Mouse (Mus musculus) limb, embryonic 14.5 days (tissue): Measurements from ENCODE around the gene Dglucy. TPM values are rescaled to one million over a fixed set of nuclear protein-coding genes. Genes with fewer than 3 reads are reported as not detected.

Experiments
- ATAC-seq: fragments of 200-750 bp; cut with Nextera tagmentation; 2 replicates; pipeline ENCODE4 v1.8.0; 2017; ENCODE audit warnings: low read depth, moderate number of reproducible peaks, moderate TSS enrichment; ENCODE audit not compliant: low FRiP score
- DNase-seq: peaks from one replicate; pipeline ENCODE4 v3.0.0-alpha.2; 2015; ENCODE audit warnings: low spot score
- H3K27ac ChIP-seq: fragments of 300-500 bp; sonication (generic); replicated peaks from 2 replicates; pipeline ENCODE4 v1.5.1; 2014; ENCODE audit warnings: low read depth, mild to moderate bottlenecking, low read length, moderate library complexity, mixed read lengths
- H3K27me3 ChIP-seq: fragments of 300-500 bp; sonication (generic); 2 replicates; pipeline ENCODE4 v1.6.1; 2014; ENCODE audit warnings: low read length, mixed read lengths; ENCODE audit not compliant: control insufficient read depth, insufficient read depth
- H3K36me3 ChIP-seq: fragments of 300-500 bp; sonication (generic); 2 replicates; pipeline ENCODE4 v1.6.1; 2014; ENCODE audit warnings: mild to moderate bottlenecking, low read length, moderate library complexity, mixed read lengths; ENCODE audit not compliant: control insufficient read depth, insufficient read depth
- H3K4me1 ChIP-seq: fragments of 300-500 bp; sonication (generic); 2 replicates; pipeline ENCODE4 v1.6.1; 2014; ENCODE audit warnings: antibody characterized with exemption, low read length, mixed read lengths; ENCODE audit not compliant: control insufficient read depth, insufficient read depth
- H3K4me2 ChIP-seq: fragments of 300-500 bp; sonication (generic); replicated peaks from 2 replicates; pipeline ENCODE4 v1.6.1; 2014; ENCODE audit warnings: low read depth, mild to moderate bottlenecking, low read length, moderate library complexity; ENCODE audit not compliant: severe bottlenecking
- H3K4me3 ChIP-seq: fragments of 300-500 bp; sonication (generic); replicated peaks from 2 replicates; pipeline ENCODE4 v1.5.1; 2014; ENCODE audit warnings: low read length
- H3K9ac ChIP-seq: fragments of 300-500 bp; sonication (generic); 2 replicates; pipeline ENCODE4 v1.6.1; 2014; ENCODE audit warnings: mild to moderate bottlenecking, low read depth, low read length, moderate library complexity; ENCODE audit not compliant: severe bottlenecking
- H3K9me3 ChIP-seq: fragments of 300-500 bp; sonication (generic); 2 replicates; pipeline ENCODE4 v1.6.1; 2016; ENCODE audit warnings: low read length; ENCODE audit not compliant: control insufficient read depth
- POLR2A ChIP-seq: fragments of 200-500 bp; IDR thresholded peaks from 2 replicates; pipeline ENCODE4 v1.8.0; 2012; ENCODE audit warnings: inconsistent platforms, mild to moderate bottlenecking, moderate library complexity, borderline replicate concordance; ENCODE audit not compliant: insufficient read depth, insufficient read length; ENCODE audit errors: extremely low read depth
- WGBS: fragments of 180-500 bp; shearing (Covaris S2); extraction: QIAGEN DNeasy Blood & Tissue Kit; methylation state at CpG from one replicate; pipeline ENCODE4 v1.1.7; 2014; 5-methylcytosine and 5-hydroxymethylcytosine counted together
- polyA plus RNA-seq, 2 experiments: library from polyadenylated mRNA; depleted of rRNA in 1 of 2; stranded (reverse) in 1 of 2; unstranded in 1 of 2; fragments of >200 nt; fragmentation: Nextera tagmentation in 1 of 2; extraction: Ambion mirVana in 1 of 2; gene quantifications; 2 replicates each; pipeline versions ENCODE4 v1.2.1 to v1.2.3; 2012 to 2014

Gene Dglucy
- polyA plus RNA-seq, 2 experiments: 2.0 to 3.1 TPM

GRCm38 (mm10) chr12:100843171-100843570 is 64.3 kb downstream of the Dglucy start:
- H3K27ac ChIP-seq: no peak overlapping the region
- no peaks in the 10 kb centered on the region for H3K27me3 ChIP-seq
- ATAC-seq: no peak
- H3K4me2 ChIP-seq: no peak overlapping the region
- H3K4me1 ChIP-seq: no peaks in the 10 kb centered on the region
- no peaks in the 10 kb centered on the region for H3K36me3 ChIP-seq
- no peak overlapping the region for H3K4me3 ChIP-seq
- no peak for DNase-seq
- TF ChIP-seq POLR2A: no peak
- no peaks in the 10 kb centered on the region for H3K9me3 ChIP-seq
- 78% methylated on average over 4 of the region's 4 CpGs for WGBS
- no peak overlapping the region for H3K9ac ChIP-seq

DNA sequence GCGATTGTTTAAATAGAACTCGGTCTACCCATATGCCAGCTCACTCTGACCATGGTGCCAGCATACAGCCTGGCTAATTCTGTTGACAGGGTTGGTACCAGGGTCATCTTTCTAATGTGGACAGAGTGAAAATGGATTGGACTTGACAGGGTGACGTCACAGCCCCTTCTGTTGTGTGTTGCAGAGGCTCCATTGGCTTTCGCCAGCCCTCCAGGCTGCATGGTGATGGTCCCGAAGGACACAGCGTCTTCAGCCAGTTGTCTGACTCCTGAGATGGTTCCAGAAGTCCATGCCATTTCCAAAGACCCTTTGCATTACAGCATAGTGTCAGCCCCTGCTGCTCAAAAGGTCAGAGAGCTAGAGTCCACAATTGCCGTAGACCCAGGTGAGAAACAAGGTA is 65.7 kb downstream of the Dglucy start:
- Histone ChIP-seq H3K9ac (no peak overlapping the region), H3K4me3 (no peak overlapping the region), H3K4me1 (no peaks in the 10 kb centered on the region), H3K27ac (no peak overlapping the region), H3K9me3 (no peaks in the 10 kb centered on the region), H3K36me3 (no peaks in the 10 kb centered on the region), H3K27me3 (no peaks in the 10 kb centered on the region), H3K4me2 (no peak overlapping the region)
- 82% methylated on average over 7 of the region's 7 CpGs for WGBS
- DNase-seq: no peak
- TF ChIP-seq POLR2A: no peak
- ATAC-seq: no peak

GRCm38 (mm10) chr12:100845829-100846228 is 67.0 kb downstream of the Dglucy start:
- Histone ChIP-seq H3K4me1 (no peaks in the 10 kb centered on the region), H3K4me2 (no peak overlapping the region), H3K36me3 (no peaks in the 10 kb centered on the region), H3K4me3 (no peak overlapping the region), H3K27ac (no peak overlapping the region), H3K27me3 (no peaks in the 10 kb centered on the region), H3K9me3 (no peaks in the 10 kb centered on the region), H3K9ac (no peak overlapping the region)
- DNase-seq (no peak), ATAC-seq (no peak)
- WGBS: 41% methylated on average over 2 of the region's 2 CpGs
- no peak for TF ChIP-seq POLR2A

- TF ChIP-seq POLR2A: no peak
- no peaks in the 10 kb centered on the region for H3K27me3 ChIP-seq
- no peaks in the 10 kb centered on the region for H3K4me1 ChIP-seq
- ATAC-seq: no peak
- no peak overlapping the region for H3K27ac ChIP-seq
- H3K4me2 ChIP-seq: no peak overlapping the region
- no peak for DNase-seq
- no peaks in the 10 kb centered on the region for H3K9me3 ChIP-seq
- no peak overlapping the region for H3K9ac ChIP-seq
- 27% methylated on average over 1 of the region's 1 CpGs for WGBS
- H3K4me3 ChIP-seq: no peak overlapping the region
- no peaks in the 10 kb centered on the region for H3K36me3 ChIP-seq
Measured at GRCm38 (mm10) chr12:100846566-100846965, 67.7 kb downstream of the Dglucy start.

- no peak overlapping the region for H3K27ac ChIP-seq
- H3K4me2 ChIP-seq: no peak overlapping the region
- no peaks in the 10 kb centered on the region for H3K27me3 ChIP-seq
- no peaks in the 10 kb centered on the region for H3K4me1 ChIP-seq
- H3K36me3 ChIP-seq: no peaks in the 10 kb centered on the region
- DNase-seq (no peak), ATAC-seq (no peak)
- TF ChIP-seq POLR2A: no peak
- H3K9ac ChIP-seq: no peak overlapping the region
- H3K9me3 ChIP-seq: no peaks in the 10 kb centered on the region
- 56% methylated on average over 11 of the region's 11 CpGs for WGBS
- no peak overlapping the region for H3K4me3 ChIP-seq
Measured at GRCm38 (mm10) chr12:100847437-100848080, 68.7 kb downstream of the Dglucy start.
